Mouse (Mus musculus): ENCODE measurements around the gene 1700040F15Rik. TPM values are rescaled to one million over a fixed set of nuclear protein-coding genes. Genes with fewer than 3 reads are reported as not detected.

1700040F15Rik gene
- not detected in 2 replicates for polyA plus RNA-seq (2012; rRNA removed)

GRCm38 (mm10) chrY:61101947-61102346 lies at the start of gene 1700040F15Rik:
Gene 1700040F15Rik, plus strand, starts transcription at chrY:61102247.

